Mouse (Mus musculus): ENCODE results near the gene Atxn2.
"Not testable (repeated sequence)": the region's sequence is repeated elsewhere in the genome, so short reads cannot be mapped to it uniquely, and the experiment has no call there.

Atxn2 gene

DNA sequence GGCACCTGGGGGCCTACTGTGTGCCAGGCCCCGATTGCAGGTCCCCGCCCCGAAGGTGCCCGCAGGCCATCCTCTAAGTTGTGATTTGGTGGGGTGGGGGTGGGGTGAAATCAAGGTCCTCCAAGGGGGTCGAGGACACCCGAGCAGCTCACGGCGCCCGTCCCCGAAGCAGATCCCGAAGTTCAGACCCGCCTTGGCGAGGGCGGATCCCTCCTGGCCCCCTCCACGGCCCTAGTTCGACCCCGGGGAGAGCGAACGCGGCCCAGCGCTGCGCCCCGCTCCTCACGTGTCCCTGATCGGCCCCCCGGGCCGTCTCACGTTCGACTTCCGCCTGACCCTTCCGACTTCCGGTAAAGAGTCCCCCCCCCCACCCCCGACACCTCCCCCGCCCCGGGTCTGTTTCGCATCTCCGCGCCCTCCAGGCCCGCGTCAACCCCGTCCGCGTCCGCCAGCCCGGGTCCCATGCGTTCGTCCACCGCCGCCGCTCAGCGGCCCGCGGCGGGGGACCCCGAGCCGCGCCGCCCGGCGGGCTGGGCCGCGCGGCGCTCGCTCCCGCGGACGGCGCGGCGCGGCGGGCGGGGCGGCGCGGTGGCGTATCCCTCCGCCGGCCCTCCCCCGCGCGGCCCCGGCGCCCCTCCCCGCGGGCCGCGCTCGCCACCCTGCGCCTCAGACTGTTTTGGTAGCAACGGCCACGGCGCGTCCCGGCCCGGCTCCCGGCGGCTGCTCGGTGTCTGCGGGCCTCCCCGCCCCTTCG is at the start of gene Atxn2:
TSS of gene Atxn2 (plus strand) at position 164 of the 754 bp plus-strand sequence.
- DNase-seq (ENCODE audit: low read depth, low spot score), result peak; percentile 67

GRCm38 (mm10) chr5:121661494-121661893 is 49.6 kb upstream of the Atxn2 start:
- no peak for DNase-seq (ENCODE audit: low read depth, low spot score)

DNA sequence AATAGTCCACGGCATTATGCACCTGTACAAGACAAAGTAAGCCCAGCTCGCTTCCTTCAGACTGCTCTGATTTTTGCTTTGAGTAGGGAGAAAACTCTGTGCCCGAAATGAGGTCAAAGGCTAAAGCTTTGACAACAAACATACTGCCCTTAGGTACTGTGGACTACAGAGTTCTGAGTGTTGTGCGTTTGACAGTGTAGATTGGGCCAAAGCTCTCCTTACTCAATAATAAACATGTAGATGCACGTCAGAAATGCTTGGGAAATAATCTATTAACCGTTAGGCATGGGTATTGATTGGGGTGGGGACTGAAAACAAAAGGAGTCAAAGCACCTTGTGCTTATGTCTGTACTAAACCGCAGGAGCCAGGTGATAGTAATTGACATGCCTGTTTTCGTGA is 47.7 kb upstream of the Atxn2 start:
- DNase-seq (ENCODE audit: low read depth, low spot score), result no peak

- no peak for DNase-seq (ENCODE audit: low read depth, low spot score)
Measured at GRCm38 (mm10) chr5:121664078-121664477, 47.1 kb upstream of the Atxn2 start.

GRCm38 (mm10) chr5:121664971-121665370 is 46.2 kb upstream of the Atxn2 start:
- no peak for DNase-seq (ENCODE audit: low read depth, low spot score)

DNA sequence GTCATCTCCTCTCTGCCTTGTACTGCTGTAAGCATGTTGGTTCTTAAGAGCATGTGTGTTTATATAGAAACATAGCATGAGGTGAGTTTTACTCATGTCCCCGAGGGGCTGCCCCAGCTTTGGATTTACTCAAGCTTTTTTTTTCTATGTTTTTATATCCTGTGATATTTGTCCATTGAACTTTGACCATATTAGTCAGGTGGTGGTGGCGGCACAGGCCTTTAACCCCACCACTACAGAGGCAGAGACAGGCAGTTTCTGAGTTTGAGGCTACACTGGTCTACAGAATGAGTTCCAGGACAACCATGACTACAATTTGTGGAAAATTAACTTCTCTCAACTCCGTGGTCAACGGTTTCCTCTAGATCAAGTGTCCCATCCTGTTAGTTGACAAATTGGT is 44.1 kb upstream of the Atxn2 start:
- no peak for DNase-seq (ENCODE audit: low read depth, low spot score)

GRCm38 (mm10) chr5:121668411-121668810 is 42.7 kb upstream of the Atxn2 start:
- DNase-seq (ENCODE audit: low read depth, low spot score), result no peak

GRCm38 (mm10) chr5:121670412-121670811 is 40.7 kb upstream of the Atxn2 start:
- no peak for DNase-seq (ENCODE audit: low read depth, low spot score)

- no peak for DNase-seq (ENCODE audit: low read depth, low spot score)
Measured at GRCm38 (mm10) chr5:121682250-121682649, 28.9 kb upstream of the Atxn2 start.

GRCm38 (mm10) chr5:121685495-121685894 is 25.6 kb upstream of the Atxn2 start:
- DNase-seq (ENCODE audit: low read depth, low spot score), result no peak

DNA sequence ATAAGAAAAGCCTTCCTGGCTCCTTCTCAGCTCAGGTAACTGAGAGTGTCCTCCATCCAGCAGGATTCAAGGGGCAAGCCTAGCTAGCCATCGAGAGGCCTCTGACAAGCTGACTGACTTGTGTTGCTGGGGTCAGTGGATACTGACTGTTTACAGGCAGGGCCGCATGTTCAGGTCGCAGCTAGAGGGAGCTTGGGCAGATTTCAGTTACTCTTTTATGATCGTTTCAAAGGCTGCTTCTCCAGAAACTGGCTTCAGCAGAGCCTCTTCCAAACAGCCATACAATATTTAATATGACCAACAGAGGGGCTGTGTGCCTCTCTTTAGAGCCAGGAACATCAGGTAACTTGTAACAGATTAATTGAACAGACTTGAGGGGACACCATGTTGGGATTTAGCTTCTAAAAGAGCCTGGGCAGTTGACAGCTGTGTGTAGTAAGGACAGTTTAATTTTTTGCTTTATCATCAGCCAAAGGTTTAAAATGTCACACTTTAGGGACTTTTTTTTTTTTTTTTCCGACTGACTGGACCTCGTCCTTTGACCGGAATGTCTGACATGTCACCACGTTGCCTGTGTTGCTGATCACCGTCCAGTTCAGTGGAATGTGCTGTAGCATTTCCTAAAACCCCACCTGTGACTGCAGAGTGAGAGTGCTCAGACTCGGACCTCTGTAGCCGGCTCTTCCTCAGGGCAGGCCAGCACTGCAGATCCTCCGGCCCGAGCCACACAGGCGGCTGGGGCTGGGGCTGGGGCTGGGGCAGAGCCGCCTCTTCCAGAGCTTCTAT is 24.8 kb upstream of the Atxn2 start:
- DNase-seq (ENCODE audit: low read depth, low spot score), result no peak

DNA sequence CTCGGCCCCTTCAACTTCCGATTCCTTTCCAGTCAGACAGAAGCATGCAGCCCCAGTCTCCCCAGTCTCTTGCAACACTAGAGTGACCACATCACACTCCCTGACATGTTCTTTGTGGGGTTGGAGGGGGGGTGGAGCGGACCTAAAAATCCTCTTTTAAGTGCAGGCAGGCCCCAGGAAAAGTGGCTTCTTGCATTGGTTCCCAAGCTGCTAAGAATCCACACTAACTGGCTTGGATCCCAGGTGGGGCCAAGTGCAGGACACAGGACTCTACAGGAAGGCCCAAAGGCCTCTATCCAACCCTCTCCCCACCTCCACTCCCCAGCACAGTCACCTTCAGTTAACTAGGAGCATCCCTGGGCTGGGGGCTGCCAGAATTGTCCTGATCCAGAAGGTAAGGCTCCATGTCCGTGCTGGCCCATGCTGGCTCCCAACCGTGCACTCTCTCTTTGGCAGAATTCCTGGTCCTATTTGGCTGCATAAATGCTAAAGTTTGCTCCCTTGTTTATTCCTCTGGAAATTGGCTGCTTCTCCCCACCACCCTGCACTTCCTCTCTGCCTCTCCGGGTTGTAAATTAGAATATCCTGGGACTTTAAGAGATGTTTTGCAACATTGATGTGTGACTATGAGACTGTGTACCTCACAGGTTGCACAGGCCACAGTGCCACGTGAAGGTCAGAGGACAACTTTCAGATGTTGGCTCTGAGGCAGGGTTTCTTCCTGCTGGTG is 20.5 kb upstream of the Atxn2 start:
- DNase-seq (ENCODE audit: low read depth, low spot score), result no peak

DNA sequence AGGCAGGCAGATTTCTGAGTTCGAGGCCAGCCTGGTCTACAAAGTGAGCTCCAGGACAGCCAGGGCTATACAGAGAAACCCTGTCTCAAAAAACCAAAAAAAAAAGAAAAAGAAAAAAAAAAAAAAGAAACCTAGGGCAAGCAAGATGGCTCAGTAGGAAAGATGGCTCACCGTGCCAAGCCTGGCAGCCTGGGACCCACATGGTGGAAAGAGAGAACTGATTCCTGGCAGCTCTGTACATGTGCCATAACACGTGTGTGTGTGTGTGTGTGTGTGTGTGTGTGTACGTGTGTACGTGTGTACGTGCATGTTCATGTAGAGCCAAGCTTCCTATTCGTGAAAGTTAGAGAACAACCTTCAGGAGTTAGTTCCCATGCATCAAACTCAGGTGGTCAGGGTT is 19.7 kb upstream of the Atxn2 start:
- DNase-seq (ENCODE audit: low read depth, low spot score), result not testable (repeated sequence)

DNA sequence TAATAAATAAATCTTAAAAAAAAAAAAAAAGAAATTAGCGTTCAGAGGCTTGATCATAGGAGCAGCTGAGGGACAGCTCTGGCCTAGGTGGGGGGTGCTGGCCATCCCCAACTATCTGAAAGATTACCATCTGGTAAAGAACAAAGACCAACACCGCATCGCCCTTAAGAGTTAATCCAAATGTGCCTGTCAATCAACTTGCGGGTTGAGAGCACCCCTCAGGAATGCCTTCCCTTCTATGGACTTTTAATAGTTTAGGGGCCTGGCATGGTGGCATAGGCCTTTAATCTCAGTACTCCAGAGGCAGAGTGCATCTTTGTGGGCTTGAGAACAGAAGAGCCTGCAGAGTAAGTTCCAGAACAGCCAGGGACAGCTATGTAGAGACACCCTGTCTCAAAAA is 18.2 kb upstream of the Atxn2 start:
- DNase-seq (ENCODE audit: low read depth, low spot score), result no peak

GRCm38 (mm10) chr5:121696761-121697160 is 14.4 kb upstream of the Atxn2 start:
- DNase-seq (ENCODE audit: low read depth, low spot score), result no peak

DNA sequence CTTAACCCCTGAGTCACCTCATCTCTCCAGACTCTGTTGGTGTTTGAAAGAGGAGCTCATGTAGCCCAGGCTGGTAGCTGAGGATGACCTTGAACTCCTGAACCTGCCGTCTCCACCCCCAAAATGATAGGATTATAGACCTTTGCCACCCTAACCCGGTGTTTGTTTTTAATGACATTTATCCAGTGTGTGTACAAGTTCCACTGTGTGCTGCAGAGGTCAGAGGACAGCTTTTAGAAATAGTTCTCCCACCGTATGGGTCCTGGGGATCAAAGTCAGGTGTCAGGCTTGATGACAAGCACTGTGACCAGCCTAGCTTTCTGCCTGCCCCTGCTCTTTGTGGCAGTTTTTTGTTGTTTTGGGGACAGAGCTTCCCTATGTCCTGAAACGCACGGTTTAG is 11.2 kb upstream of the Atxn2 start:
- no peak for DNase-seq (ENCODE audit: low read depth, low spot score)

GRCm38 (mm10) chr5:121700496-121700895 is 10.6 kb upstream of the Atxn2 start:
- no peak for DNase-seq (ENCODE audit: low read depth, low spot score)

DNA sequence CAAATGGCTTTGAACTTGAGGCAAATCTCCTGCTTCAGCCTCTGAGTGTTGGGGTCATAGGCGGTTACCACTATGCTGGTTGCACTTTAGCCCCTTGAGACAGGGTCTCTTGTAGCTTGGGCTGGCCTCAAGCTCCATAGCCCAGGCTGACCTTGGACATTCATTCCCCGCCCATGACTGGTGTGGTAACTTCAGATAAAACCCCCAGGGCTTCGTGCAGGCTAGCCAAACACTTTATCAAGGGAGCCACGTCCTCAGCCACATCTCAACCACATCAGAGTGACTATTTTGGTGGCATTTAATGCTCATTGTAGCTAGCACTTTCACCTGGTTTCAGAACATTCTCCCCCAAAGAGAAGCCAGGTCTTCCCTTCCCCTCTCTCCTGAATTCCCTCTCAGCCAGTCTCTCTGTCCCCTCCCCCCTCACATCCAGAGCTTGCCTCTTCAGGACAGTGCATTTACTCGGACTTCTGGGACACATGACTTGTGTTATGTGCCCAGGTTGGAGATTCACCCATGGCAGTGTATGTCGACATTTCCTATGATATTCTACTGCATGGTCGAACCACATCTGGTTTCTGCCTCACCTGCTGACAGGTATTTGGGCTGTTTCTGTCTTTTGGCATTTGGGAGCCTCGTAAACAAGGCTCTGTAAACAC is 9.9 kb upstream of the Atxn2 start:
- DNase-seq (ENCODE audit: low read depth, low spot score), result no peak

GRCm38 (mm10) chr5:121703341-121703740 is 7.8 kb upstream of the Atxn2 start:
- DNase-seq (ENCODE audit: low read depth, low spot score), result no peak

DNA sequence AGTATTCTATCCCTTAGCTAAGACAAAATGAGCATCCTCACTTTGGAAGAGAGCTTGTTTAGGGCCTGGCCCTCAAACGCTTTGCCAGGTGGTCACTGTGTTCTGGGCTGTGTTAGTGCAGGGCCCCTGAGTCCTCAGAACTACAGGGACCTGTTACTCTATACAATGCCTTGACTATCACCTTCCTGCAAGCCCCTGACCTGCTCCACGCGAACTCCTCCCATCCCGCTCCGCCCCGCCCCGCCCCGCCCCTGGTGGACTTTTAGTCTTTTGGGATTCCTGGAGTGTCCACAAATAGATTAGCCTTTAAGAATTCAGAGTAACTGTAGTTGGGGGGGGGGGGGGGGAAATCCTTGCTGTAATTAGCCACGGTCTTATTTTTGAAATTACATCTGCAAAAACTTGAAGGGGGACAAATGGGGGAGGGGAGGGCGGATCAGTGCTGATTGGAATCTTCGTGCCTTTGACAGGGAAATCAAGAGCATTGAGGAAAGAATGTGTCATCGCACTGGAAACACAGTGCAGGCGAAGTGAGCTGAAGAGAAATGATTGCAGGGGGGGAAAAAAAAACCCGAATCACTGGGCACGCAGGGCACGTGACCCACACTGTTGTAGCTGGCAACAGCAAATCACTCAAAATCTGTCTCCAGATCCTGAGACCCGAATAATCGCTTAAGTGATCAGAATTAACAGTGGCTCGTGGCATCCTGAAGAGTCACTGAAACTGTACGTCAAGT is 6.5 kb upstream of the Atxn2 start:
- no peak for DNase-seq (ENCODE audit: low read depth, low spot score)

DNA sequence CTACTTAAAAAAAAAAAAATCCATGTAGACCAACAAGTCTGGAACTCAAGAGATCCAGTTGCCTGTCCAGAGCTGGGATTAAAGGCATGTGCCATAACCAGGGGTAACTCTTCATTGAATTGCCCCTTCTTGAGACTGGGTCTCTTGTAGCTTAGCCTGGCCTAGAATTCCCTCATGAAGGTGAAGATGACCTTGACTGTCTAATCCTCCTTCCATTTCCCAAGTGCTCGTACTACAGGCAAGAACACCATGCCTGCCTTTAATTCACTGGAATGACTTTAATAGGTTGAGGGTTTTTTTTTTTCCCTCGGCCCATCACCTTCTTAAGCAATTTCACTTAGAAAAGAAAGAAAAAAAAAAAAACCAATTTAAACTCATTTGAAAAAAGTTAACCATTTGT is 735 bp upstream of the Atxn2 start:
- no peak for DNase-seq (ENCODE audit: low read depth, low spot score)
